Mouse (Mus musculus) adrenal gland, postnatal 14 days (tissue): ENCODE results near the gene Olfr844. TPM values are rescaled to one million over a fixed set of nuclear protein-coding genes. Genes with fewer than 3 reads are reported as not detected.

Experiments
- DNase-seq: peaks from one replicate; pipeline ENCODE4 v3.0.0; 2021; ENCODE audit warnings: mixed read lengths
- long read RNA-seq, 2 experiments: library from polyadenylated mRNA; stranded (forward); transcript quantifications; one replicate each; pipeline ENCODE4 v2.0.0; 2021
- total RNA-seq: library from RNA; stranded (reverse); gene quantifications from 2 replicates; pipeline ENCODE4 v1.2.3, GENCODE M21; 2021

Gene Olfr844
- not detected in 2 replicates for total RNA-seq
- long read RNA-seq, experiment 1: 0 reads
- long read RNA-seq, experiment 2: 0 reads

DNA sequence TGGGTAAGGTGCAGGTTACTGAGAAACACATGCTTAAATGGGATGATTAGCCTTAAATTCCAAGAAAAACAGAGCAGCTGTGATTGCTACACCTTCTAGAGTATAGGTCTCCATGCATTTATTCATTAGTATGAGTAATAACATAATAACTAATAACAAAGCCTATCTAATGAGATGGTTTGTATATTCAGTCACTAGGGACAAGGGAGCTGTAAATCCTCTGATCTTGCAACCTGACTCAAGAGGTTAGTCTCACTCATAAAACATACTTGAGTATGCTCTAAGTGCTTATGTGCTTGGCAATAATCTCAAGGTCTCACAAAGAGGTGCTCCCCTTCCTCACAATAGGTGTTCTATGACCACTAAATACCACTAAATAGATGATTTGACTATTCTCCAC lies at the start of gene Olfr844:
Olfr844 (plus strand) TSS at position 301 of the 400 bp plus-strand sequence.
- no peak for DNase-seq

DNA sequence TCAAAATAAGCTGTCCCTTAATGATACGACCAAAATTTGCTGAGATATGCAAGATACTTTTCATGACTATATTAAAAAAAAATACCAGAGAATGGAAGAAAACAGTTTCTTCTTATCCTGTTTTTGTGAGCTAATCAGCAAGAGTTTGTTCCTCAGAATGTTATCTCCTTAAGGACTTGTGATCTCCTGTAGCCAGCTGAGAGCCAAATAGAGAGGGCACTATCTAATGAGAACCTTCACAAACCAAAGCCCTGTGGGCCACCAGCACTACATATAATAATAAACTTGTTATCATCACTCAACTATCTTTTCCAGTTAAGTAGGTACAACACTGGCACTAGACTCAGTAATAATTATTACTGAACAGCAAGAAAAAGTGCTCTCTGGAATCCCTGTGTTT lies 20.0 kb downstream of the Olfr844 start, which contains the start of gene Olfr845:
Olfr845 (plus strand) TSS at position 301 of the 400 bp plus-strand sequence.
- no peak for DNase-seq

DNA sequence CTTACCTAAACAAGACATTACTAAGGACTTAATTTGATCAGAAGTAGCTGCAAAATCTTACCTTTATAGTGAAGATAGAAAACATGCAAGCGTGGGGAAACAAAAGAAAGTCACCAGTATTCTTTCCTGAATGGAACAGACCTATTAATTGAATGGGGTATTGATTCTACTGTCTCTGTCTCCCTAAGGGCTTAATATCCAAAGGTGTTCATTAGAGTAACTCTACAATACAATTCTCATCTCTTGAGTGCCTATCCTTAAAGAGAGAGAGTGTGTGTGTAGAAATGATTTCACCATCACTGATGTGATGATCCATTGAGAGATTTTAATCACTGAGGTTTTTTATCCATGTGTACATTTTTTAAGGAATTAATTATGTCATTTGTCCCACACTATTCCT lies 47.8 kb downstream of the Olfr844 start, which contains the start of gene Olfr846:
Olfr846 (minus strand) TSS at position 101 of the 400 bp plus-strand sequence.
- no peak for DNase-seq

Other genes with a start within 250 kb of the Olfr844 start
- not detected in 2 replicates for gene Olfr836, start 196.0 kb upstream of the Olfr844 start, total RNA-seq
- not detected in 2 replicates for gene Olfr837, start 180.0 kb upstream of the Olfr844 start, total RNA-seq
- not detected in 2 replicates for gene Olfr839-ps1, start 139.0 kb upstream of the Olfr844 start, total RNA-seq
- gene Olfr843, start 64.4 kb upstream of the Olfr844 start, total RNA-seq: not detected in 2 replicates
- not detected in 2 replicates for gene Olfr845, start 20.1 kb downstream of the Olfr844 start, total RNA-seq
- not detected in 2 replicates for gene Olfr846, start 47.7 kb downstream of the Olfr844 start, total RNA-seq
- not detected in 2 replicates for gene Olfr847, start 62.3 kb downstream of the Olfr844 start, total RNA-seq
- not detected in 2 replicates for gene Olfr849, start 123.9 kb downstream of the Olfr844 start, total RNA-seq
- gene Olfr850, start 161.9 kb downstream of the Olfr844 start, total RNA-seq: not detected in 2 replicates
- not detected in 2 replicates for gene Olfr851, start 176.9 kb downstream of the Olfr844 start, total RNA-seq
- not detected in 2 replicates for gene Olfr853, start 224.7 kb downstream of the Olfr844 start, total RNA-seq